8 mouse cellular contexts compared by ENCODE assay signal in the genomic region with DNA sequence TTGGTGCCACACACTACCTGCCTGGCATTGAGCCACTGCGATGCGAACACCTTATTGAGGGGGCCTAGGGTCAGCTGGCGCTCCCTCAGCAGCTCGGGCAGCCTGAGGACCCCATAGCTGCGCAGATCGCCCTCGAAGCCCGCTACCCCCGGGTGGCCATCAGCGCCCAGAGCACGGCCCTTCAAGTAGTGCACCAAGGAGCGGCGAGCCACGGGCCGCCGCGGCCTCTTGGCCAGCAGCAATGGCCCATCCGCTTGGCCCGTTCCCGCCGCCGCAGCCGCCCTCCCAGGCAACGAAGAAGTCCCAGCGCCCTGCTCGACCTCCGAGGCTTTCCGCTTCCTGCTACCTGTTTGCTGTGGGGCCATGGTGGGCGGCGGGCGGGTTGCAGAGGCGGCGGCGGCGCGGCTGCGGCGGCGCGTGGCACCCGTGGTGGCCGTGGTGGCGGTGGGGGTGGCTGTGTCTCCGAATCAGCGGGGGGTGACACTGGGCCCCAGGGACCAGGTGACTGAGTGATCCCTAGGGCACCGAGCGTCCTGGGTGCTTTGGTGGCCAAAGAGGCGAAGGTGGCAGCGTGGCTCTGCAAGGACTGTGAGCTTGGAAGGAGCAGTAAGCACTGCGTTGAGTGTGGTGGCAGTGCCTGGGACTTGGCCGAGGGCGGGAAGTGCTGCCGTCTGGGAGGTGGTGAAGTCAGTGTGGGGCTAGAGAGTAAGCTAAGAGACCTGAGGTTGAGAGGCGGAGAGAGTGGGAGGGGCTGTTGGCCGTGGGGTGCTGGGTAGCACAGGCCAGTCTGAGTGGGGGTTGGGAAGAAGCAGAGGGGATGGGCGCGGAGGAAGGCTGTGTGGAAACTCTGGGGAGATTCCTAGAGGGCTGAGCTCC. TPM values are rescaled to one million over a fixed set of nuclear protein-coding genes. Genes with fewer than 3 reads are reported as not detected.
DNase-seq lines count a peak whose midpoint lies in the region; ATAC-seq and TF ChIP-seq lines count a peak whose summit lies in the region.

A gene (minus strand): TSS at position 697 of the 876 bp plus-strand sequence.

- peak within 1 kb of the TSS; percentile 42 for H3K4me3 ChIP-seq in forebrain, embryonic 14.5 days (ENCODE audit: low read depth, low read length)
- peak within 1 kb of the TSS; percentile 38 for H3K4me3 ChIP-seq in intestine, postnatal 0 days (ENCODE audit: low read depth, low read length)
- H3K4me3 ChIP-seq in liver, embryonic 16.5 days (ENCODE audit: low read depth, low read length), result peak within 1 kb of the TSS; percentile 34; the same call in 1 of the 2 replicates

- no peaks in the 10 kb centered on the region for H3K36me3 ChIP-seq in forebrain, embryonic 14.5 days (ENCODE audit: control insufficient read depth, insufficient read depth, low read length)
- H3K36me3 ChIP-seq in intestine, postnatal 0 days (ENCODE audit: control insufficient read depth, insufficient read depth), result no peaks in the 10 kb centered on the region
- no peaks in the 10 kb centered on the region for H3K36me3 ChIP-seq in liver, embryonic 16.5 days (ENCODE audit: control insufficient read depth, insufficient read depth)

- peak within 1 kb of the TSS; percentile 63 for H3K4me2 ChIP-seq in forebrain, embryonic 14.5 days (ENCODE audit: low read length)
- H3K4me2 ChIP-seq in intestine, postnatal 0 days (replicated peaks; ENCODE audit: low read depth), result peak within 1 kb of the TSS; percentile 73
- H3K4me2 ChIP-seq in liver, embryonic 16.5 days (ENCODE audit: low read depth, low read length), result peak within 1 kb of the TSS; percentile 46

- no peak for TF ChIP-seq CTCF in brain, embryonic 14.5 days (IDR thresholded peaks at IDR 0.05; ENCODE audit: borderline replicate concordance, extremely low read depth, insufficient read depth, insufficient read length)
- TF ChIP-seq CTCF in intestine, postnatal 0 days (IDR thresholded peaks at IDR 0.05; ENCODE audit: low read depth), result no peak

- no peaks in the 10 kb centered on the region for H3K9me3 ChIP-seq in forebrain, embryonic 14.5 days (replicated peaks; ENCODE audit: control insufficient read depth, low read length)
- H3K9me3 ChIP-seq in intestine, postnatal 0 days (ENCODE audit: control insufficient read depth), result no peaks in the 10 kb centered on the region
- no peaks in the 10 kb centered on the region for H3K9me3 ChIP-seq in liver, embryonic 16.5 days (replicated peaks; ENCODE audit: control insufficient read depth, low read length)

- DNase-seq in gastrocnemius, postnatal 14 days, result peak; percentile 23
- DNase-seq in gastrocnemius, adult 8-10 months (ENCODE audit: low spot score in 2 of 2), result no peak
- peak; percentile 57 for DNase-seq in brain, embryonic 14.5 days (ENCODE audit: low read depth)
- peak; percentile 39 for DNase-seq in forebrain, embryonic 14.5 days (ENCODE audit: low spot score)
- DNase-seq in right cerebral cortex, adult 2 months (ENCODE audit: low spot score in 2 of 2), result peak; percentile 10 to 30
- DNase-seq in spleen, adult 12 weeks (ENCODE audit: low spot score), result no peak

- peak within 1 kb of the TSS; percentile 61 for H3K9ac ChIP-seq in forebrain, embryonic 14.5 days (ENCODE audit: low read length)
- peak within 1 kb of the TSS; percentile 7; the same call in 1 of the 2 replicates for H3K9ac ChIP-seq in intestine, postnatal 0 days (ENCODE audit: low read depth, low read length)
- H3K9ac ChIP-seq in liver, embryonic 16.5 days (ENCODE audit: low read depth, low read length), result no peak within 1 kb of the TSS

- H3K27me3 ChIP-seq in forebrain, embryonic 14.5 days (replicated peaks; ENCODE audit: control insufficient read depth, insufficient read depth, low read length), result no peaks in the 10 kb centered on the region
- H3K27me3 ChIP-seq in intestine, postnatal 0 days (replicated peaks; ENCODE audit: control insufficient read depth, insufficient read depth, low read length), result no peaks in the 10 kb centered on the region
- H3K27me3 ChIP-seq in liver, embryonic 16.5 days (ENCODE audit: control insufficient read depth, insufficient read depth, low read depth, low read length), result no peaks in the 10 kb centered on the region

- H3K4me1 ChIP-seq in forebrain, embryonic 14.5 days (ENCODE audit: control insufficient read depth, insufficient read depth, low read length), result no peaks in the 10 kb centered on the region
- no peaks in the 10 kb centered on the region for H3K4me1 ChIP-seq in intestine, postnatal 0 days (replicated peaks; ENCODE audit: control insufficient read depth, insufficient read depth, low read length)
- H3K4me1 ChIP-seq in liver, embryonic 16.5 days (ENCODE audit: control insufficient read depth, low read depth, low read length), result no peaks in the 10 kb centered on the region

- no peak within 1 kb of the TSS for H3K27ac ChIP-seq in forebrain, embryonic 14.5 days (ENCODE audit: low read depth, low read length)
- H3K27ac ChIP-seq in intestine, postnatal 0 days (ENCODE audit: low read depth, low read length), result no peak within 1 kb of the TSS
- no peak within 1 kb of the TSS for H3K27ac ChIP-seq in liver, embryonic 16.5 days (ENCODE audit: low read length)

- intact Hi-C loops in gastrocnemius, postnatal 14 days (cut with DNase I; ENCODE audit: low total_unique reads), result no loop called here

- ATAC-seq in forebrain, embryonic 14.5 days, result peak; percentile 88
- peak; percentile 51 for ATAC-seq in intestine, postnatal 0 days
- peak; percentile 41; the same call in 1 of the 2 replicates for ATAC-seq in liver, embryonic 16.5 days (ENCODE audit: low read depth)

- 31% methylated on average over 56 of the region's 57 CpGs for WGBS in forebrain, embryonic 14.5 days
- 22% methylated on average over 52 of the region's 57 CpGs for WGBS in intestine, postnatal 0 days
- WGBS in liver, embryonic 16.5 days (ENCODE audit: insufficient replicate concordance), result 17% methylated on average over 56 of the region's 57 CpGs

- TF ChIP-seq POLR2A in brain, embryonic 14.5 days (IDR thresholded peaks at IDR 0.05; ENCODE audit: borderline replicate concordance, extremely low read depth, insufficient read depth, insufficient read length, poor library complexity, severe bottlenecking), result no peak

RNA-seq across cellular contexts. Expression of the gene that starts here (rescaled TPM):
- total RNA-seq in gastrocnemius, postnatal 14 days (2021), result under 1 TPM; 0.16 to 0.45 TPM
- total RNA-seq in gastrocnemius, adult 8-10 months (2022), result not detected
- polyA plus RNA-seq in brain, embryonic 14.5 days (2012; rRNA removed), result 0.73 and 0.96 TPM in 2 replicates
- polyA plus RNA-seq in forebrain, embryonic 14.5 days (2014; fragmentation: Nextera tagmentation; extraction: Ambion mirVana), result 0.51 and 0.69 TPM in 2 replicates
- polyA plus RNA-seq in intestine, postnatal 0 days (2015; fragmentation: Nextera tagmentation; extraction: Ambion mirVana), result 0.34 and 0.42 TPM in 2 replicates
- polyA plus RNA-seq in liver, embryonic 16.5 days (2015; fragmentation: Nextera tagmentation; extraction: Ambion mirVana), result 0.09 and 0.14 TPM in 2 replicates

Comparison
In these comparisons a context has a peak if more than half of its experiments do, and no peak if none do; other contexts are left out.
1. Peak in DNase-seq in gastrocnemius, postnatal 14 days; RNA of the gene not detected or under 1 TPM.
2. Peak in DNase-seq in brain, embryonic 14.5 days; RNA of the gene not detected or under 1 TPM.
3. Peak in DNase-seq, ATAC-seq, H3K4me3 ChIP-seq, H3K9ac ChIP-seq and H3K4me2 ChIP-seq in forebrain, embryonic 14.5 days; RNA of the gene not detected or under 1 TPM.
4. Peak in ATAC-seq, H3K4me3 ChIP-seq, H3K9ac ChIP-seq and H3K4me2 ChIP-seq in intestine, postnatal 0 days; RNA of the gene not detected or under 1 TPM.
5. Peak in ATAC-seq, H3K4me3 ChIP-seq and H3K4me2 ChIP-seq in liver, embryonic 16.5 days; RNA of the gene not detected or under 1 TPM.
6. DNase-seq: peak in right cerebral cortex, adult 2 months (2 of 2); none in gastrocnemius, adult 8-10 months (0 of 2) and spleen, adult 12 weeks (single experiment).
7. Peak in every context shown above with its lines, with median percentiles within 50 percentile points of each other: ATAC-seq, H3K4me2 ChIP-seq and H3K4me3 ChIP-seq.